Mouse (Mus musculus): ENCODE results near the gene Iars. TPM values are rescaled to one million over a fixed set of nuclear protein-coding genes. Genes with fewer than 3 reads are reported as not detected.
A peak's percentile ranks its signal among the peaks of the same experiment; 100 is the strongest.

Gene Iars
- 69.6 and 78.1 TPM in 2 replicates for polyA plus RNA-seq (2014; fragmentation: Nextera tagmentation; extraction: Ambion mirVana)

GRCm38 (mm10) chr13:49681351-49682232 is at the start of gene Iars:
Gene Iars (plus strand): TSS chr13:49682100.
- Histone ChIP-seq H3K4me1 (ENCODE audit: control insufficient read depth, insufficient read depth, low read length) (peaks cover 10% of the 10 kb centered on the region), H3K4me3 (ENCODE audit: low read depth, low read length) (peak within 1 kb of the TSS; percentile 86), H3K4me2 (peak within 1 kb of the TSS; percentile 87), H3K9me3 (replicated peaks; ENCODE audit: control insufficient read depth, low read length) (no peaks in the 10 kb centered on the region), H3K36me3 (ENCODE audit: control insufficient read depth, insufficient read depth, low read length) (peaks cover 2% of the 10 kb centered on the region; the same call in 1 of the 2 replicates), H3K9ac (ENCODE audit: low read depth, low read length) (peak within 1 kb of the TSS; percentile 88), H3K27me3 (ENCODE audit: control insufficient read depth, insufficient read depth, low read length) (no peaks in the 10 kb centered on the region), H3K27ac (ENCODE audit: low read depth, low read length) (peak within 1 kb of the TSS; percentile 72)
- peak; percentile 100 for ATAC-seq (replicated peaks; ENCODE audit: insufficient number of reproducible peaks, low FRiP score, low TSS enrichment)
- WGBS (ENCODE audit: insufficient replicate concordance) = 4% methylated on average over 26 of the region's 26 CpGs

GRCm38 (mm10) chr13:49639965-49640364 is 41.9 kb upstream of the Iars start:
- no peak overlapping the region for H3K27ac ChIP-seq (ENCODE audit: low read depth, low read length)
- ATAC-seq (replicated peaks; ENCODE audit: insufficient number of reproducible peaks, low FRiP score, low TSS enrichment) = no peak
- H3K9ac ChIP-seq (ENCODE audit: low read depth, low read length) = no peak overlapping the region
- no peaks in the 10 kb centered on the region for H3K27me3 ChIP-seq (ENCODE audit: control insufficient read depth, insufficient read depth, low read length)
- no peak overlapping the region for H3K4me3 ChIP-seq (ENCODE audit: low read depth, low read length)
- no peak overlapping the region for H3K4me2 ChIP-seq
- H3K9me3 ChIP-seq (replicated peaks; ENCODE audit: control insufficient read depth, low read length) = no peaks in the 10 kb centered on the region
- 86% methylated on average over 2 of the region's 2 CpGs for WGBS (ENCODE audit: insufficient replicate concordance)
- H3K4me1 ChIP-seq (ENCODE audit: control insufficient read depth, insufficient read depth, low read length) = no peaks in the 10 kb centered on the region
- no peaks in the 10 kb centered on the region for H3K36me3 ChIP-seq (ENCODE audit: control insufficient read depth, insufficient read depth, low read length)

DNA sequence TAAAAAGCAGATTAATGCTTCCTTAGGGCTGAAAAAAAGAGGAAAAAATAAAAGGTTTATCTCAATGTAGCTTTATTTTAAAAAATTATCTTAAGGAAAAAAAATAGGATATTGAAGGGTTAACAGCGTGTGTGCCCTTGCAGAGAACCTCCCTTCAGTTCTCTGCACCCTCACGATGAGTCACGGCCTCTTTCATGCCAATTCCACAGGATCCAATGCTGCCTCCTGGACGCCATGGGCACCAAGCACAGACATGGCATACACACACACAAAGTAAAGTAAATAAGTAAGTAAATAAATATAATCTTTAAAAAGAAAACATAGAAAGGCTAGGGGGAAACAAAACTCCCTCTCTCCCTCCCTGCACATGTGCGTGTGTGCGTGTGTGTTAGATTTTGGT is 39.2 kb upstream of the Iars start:
- Histone ChIP-seq H3K9me3 (replicated peaks; ENCODE audit: control insufficient read depth, low read length) (no peaks in the 10 kb centered on the region), H3K9ac (ENCODE audit: low read depth, low read length) (no peak overlapping the region), H3K27ac (ENCODE audit: low read depth, low read length) (no peak overlapping the region), H3K27me3 (ENCODE audit: control insufficient read depth, insufficient read depth, low read length) (no peaks in the 10 kb centered on the region), H3K36me3 (ENCODE audit: control insufficient read depth, insufficient read depth, low read length) (no peaks in the 10 kb centered on the region), H3K4me1 (ENCODE audit: control insufficient read depth, insufficient read depth, low read length) (no peaks in the 10 kb centered on the region), H3K4me2 (no peak overlapping the region), H3K4me3 (ENCODE audit: low read depth, low read length) (no peak overlapping the region)
- WGBS (ENCODE audit: insufficient replicate concordance) = 80% methylated on average over 6 of the region's 6 CpGs
- ATAC-seq (replicated peaks; ENCODE audit: insufficient number of reproducible peaks, low FRiP score, low TSS enrichment) = no peak

- Histone ChIP-seq H3K27me3 (ENCODE audit: control insufficient read depth, insufficient read depth, low read length) (no peaks in the 10 kb centered on the region), H3K27ac (ENCODE audit: low read depth, low read length) (no peak overlapping the region), H3K9ac (ENCODE audit: low read depth, low read length) (no peak overlapping the region), H3K4me2 (no peak overlapping the region), H3K4me3 (ENCODE audit: low read depth, low read length) (no peak overlapping the region), H3K4me1 (ENCODE audit: control insufficient read depth, insufficient read depth, low read length) (no peaks in the 10 kb centered on the region), H3K9me3 (replicated peaks; ENCODE audit: control insufficient read depth, low read length) (no peaks in the 10 kb centered on the region), H3K36me3 (ENCODE audit: control insufficient read depth, insufficient read depth, low read length) (no peaks in the 10 kb centered on the region)
- no peak for ATAC-seq (replicated peaks; ENCODE audit: insufficient number of reproducible peaks, low FRiP score, low TSS enrichment)
Measured at GRCm38 (mm10) chr13:49643669-49644362, 38.1 kb upstream of the Iars start.

DNA sequence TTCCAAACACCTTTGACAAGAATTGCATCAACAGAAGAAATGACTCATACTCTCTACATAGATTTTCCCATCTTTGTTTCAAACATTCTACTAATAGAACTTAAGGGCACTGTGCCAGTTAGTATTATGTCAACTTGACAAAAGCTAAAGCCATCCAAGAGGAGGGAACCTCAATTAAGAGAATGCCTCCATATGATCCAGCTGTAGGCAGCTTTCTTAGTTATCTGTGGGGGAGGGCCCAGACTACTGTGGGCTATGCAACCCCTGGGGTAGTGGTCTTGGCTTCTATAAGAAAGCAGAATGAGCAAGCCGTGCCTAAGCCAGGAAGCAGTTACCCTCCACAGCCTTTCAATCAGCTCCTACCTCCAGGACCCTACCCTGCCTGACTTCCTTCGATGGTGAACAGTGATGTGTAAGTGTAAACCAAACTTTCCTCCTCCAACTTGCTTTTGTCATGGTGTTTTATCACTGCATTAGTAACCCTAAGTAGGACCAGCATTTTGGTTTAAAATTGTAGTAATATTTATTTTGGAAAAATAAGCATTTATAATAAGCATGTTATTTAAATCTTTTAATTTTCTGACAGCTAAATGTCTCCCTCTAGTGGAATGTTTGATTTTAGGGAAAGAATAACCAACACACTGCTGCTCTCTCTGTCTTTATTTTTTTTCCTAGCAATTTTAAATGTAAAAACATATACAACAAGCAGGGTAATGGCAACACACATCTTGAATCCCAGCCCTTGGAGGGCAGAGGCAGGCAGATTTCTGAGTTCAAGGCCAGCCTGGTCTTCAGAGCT is 37.0 kb upstream of the Iars start:
- no peak for ATAC-seq (replicated peaks; ENCODE audit: insufficient number of reproducible peaks, low FRiP score, low TSS enrichment)
- H3K9me3 ChIP-seq (replicated peaks; ENCODE audit: control insufficient read depth, low read length) = no peaks in the 10 kb centered on the region
- H3K36me3 ChIP-seq (ENCODE audit: control insufficient read depth, insufficient read depth, low read length) = no peaks in the 10 kb centered on the region
- H3K4me3 ChIP-seq (ENCODE audit: low read depth, low read length) = no peak overlapping the region
- H3K27ac ChIP-seq (ENCODE audit: low read depth, low read length) = no peak overlapping the region
- no peak overlapping the region for H3K4me2 ChIP-seq
- no peak overlapping the region for H3K9ac ChIP-seq (ENCODE audit: low read depth, low read length)
- no peaks in the 10 kb centered on the region for H3K27me3 ChIP-seq (ENCODE audit: control insufficient read depth, insufficient read depth, low read length)
- WGBS (ENCODE audit: insufficient replicate concordance) = 81% methylated on average over 2 of the region's 2 CpGs
- H3K4me1 ChIP-seq (ENCODE audit: control insufficient read depth, insufficient read depth, low read length) = no peaks in the 10 kb centered on the region

- Histone ChIP-seq H3K4me2 (no peak overlapping the region), H3K27me3 (ENCODE audit: control insufficient read depth, insufficient read depth, low read length) (no peaks in the 10 kb centered on the region), H3K9me3 (replicated peaks; ENCODE audit: control insufficient read depth, low read length) (no peaks in the 10 kb centered on the region), H3K4me3 (ENCODE audit: low read depth, low read length) (no peak overlapping the region), H3K9ac (ENCODE audit: low read depth, low read length) (no peak overlapping the region), H3K36me3 (ENCODE audit: control insufficient read depth, insufficient read depth, low read length) (no peaks in the 10 kb centered on the region), H3K27ac (ENCODE audit: low read depth, low read length) (no peak overlapping the region), H3K4me1 (ENCODE audit: control insufficient read depth, insufficient read depth, low read length) (no peaks in the 10 kb centered on the region)
- ATAC-seq (replicated peaks; ENCODE audit: insufficient number of reproducible peaks, low FRiP score, low TSS enrichment) = no peak
- 67% methylated on average over 1 of the region's 1 CpGs for WGBS (ENCODE audit: insufficient replicate concordance)
Measured at GRCm38 (mm10) chr13:49646019-49646418, 35.9 kb upstream of the Iars start.

DNA sequence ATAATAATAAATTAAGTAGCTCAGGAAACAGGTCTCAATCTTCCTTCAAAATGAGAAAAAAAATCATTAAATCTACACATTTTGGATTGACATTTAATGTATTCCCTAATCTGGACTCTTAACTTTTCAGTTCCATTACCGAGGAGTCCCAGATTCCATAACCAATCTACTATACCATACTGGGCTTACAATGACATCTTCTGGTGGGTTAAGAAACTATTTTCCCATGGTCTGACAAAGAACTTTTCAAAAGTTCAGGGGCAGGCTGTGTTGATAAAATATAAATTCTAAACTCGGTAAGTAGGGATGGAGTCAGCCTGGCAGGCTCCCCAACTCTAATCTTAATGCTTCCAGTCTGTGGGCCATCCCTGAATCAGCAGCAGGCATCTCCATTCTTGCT is 30.8 kb upstream of the Iars start:
- Histone ChIP-seq H3K9ac (ENCODE audit: low read depth, low read length) (no peak overlapping the region), H3K36me3 (ENCODE audit: control insufficient read depth, insufficient read depth, low read length) (no peaks in the 10 kb centered on the region), H3K4me3 (ENCODE audit: low read depth, low read length) (no peak overlapping the region), H3K4me1 (ENCODE audit: control insufficient read depth, insufficient read depth, low read length) (no peaks in the 10 kb centered on the region), H3K27ac (ENCODE audit: low read depth, low read length) (no peak overlapping the region), H3K4me2 (peak overlapping the region; percentile 83), H3K27me3 (ENCODE audit: control insufficient read depth, insufficient read depth, low read length) (no peaks in the 10 kb centered on the region), H3K9me3 (replicated peaks; ENCODE audit: control insufficient read depth, low read length) (no peaks in the 10 kb centered on the region)
- ATAC-seq (replicated peaks; ENCODE audit: insufficient number of reproducible peaks, low FRiP score, low TSS enrichment) = no peak
- WGBS (ENCODE audit: insufficient replicate concordance) = 42% methylated on average over 2 of the region's 2 CpGs

- no peak overlapping the region for H3K27ac ChIP-seq (ENCODE audit: low read depth, low read length)
- H3K9ac ChIP-seq (ENCODE audit: low read depth, low read length) = peak overlapping the region; percentile 77
- H3K4me1 ChIP-seq (ENCODE audit: control insufficient read depth, insufficient read depth, low read length) = no peaks in the 10 kb centered on the region
- peaks cover under 1% of the 10 kb centered on the region; the same call in 1 of the 2 replicates for H3K36me3 ChIP-seq (ENCODE audit: control insufficient read depth, insufficient read depth, low read length)
- peak overlapping the region; percentile 83 for H3K4me2 ChIP-seq
- ATAC-seq (replicated peaks; ENCODE audit: insufficient number of reproducible peaks, low FRiP score, low TSS enrichment) = no peak
- H3K27me3 ChIP-seq (ENCODE audit: control insufficient read depth, insufficient read depth, low read length) = no peaks in the 10 kb centered on the region
- H3K9me3 ChIP-seq (replicated peaks; ENCODE audit: control insufficient read depth, low read length) = no peaks in the 10 kb centered on the region
- WGBS (ENCODE audit: insufficient replicate concordance) = 3% methylated on average over 4 of the region's 4 CpGs
- H3K4me3 ChIP-seq (ENCODE audit: low read depth, low read length) = peak overlapping the region; percentile 87
Measured at GRCm38 (mm10) chr13:49651781-49652351, 30.0 kb upstream of the Iars start.

All from heart, embryonic 11.5 days (tissue).